Mouse (Mus musculus): Measurements from ENCODE around the gene Zfp654.

Zfp654 gene

GRCm38 (mm10) chr16:64766696-64767300 lies 84.7 kb downstream of the Zfp654 start:
- DNase-seq (ENCODE audit: low read depth), result peak; percentile 38

- no peak for DNase-seq (ENCODE audit: low read depth)
Measured at GRCm38 (mm10) chr16:64759245-64759626, 92.2 kb downstream of the Zfp654 start.

- peak; percentile 83 for DNase-seq (ENCODE audit: low read depth)
Measured at GRCm38 (mm10) chr16:64758561-64759244, 92.7 kb downstream of the Zfp654 start.

GRCm38 (mm10) chr16:64757666-64758400 lies 93.6 kb downstream of the Zfp654 start:
- DNase-seq (ENCODE audit: low read depth), result peak; percentile 65

- DNase-seq (ENCODE audit: low read depth), result no peak
Measured at GRCm38 (mm10) chr16:64756321-64756720, 95.1 kb downstream of the Zfp654 start.

GRCm38 (mm10) chr16:64754743-64755139 lies 96.7 kb downstream of the Zfp654 start:
- DNase-seq (ENCODE audit: low read depth), result peak; percentile 44

GRCm38 (mm10) chr16:64753990-64754742 lies 97.3 kb downstream of the Zfp654 start:
- no peak for DNase-seq (ENCODE audit: low read depth)

GRCm38 (mm10) chr16:64748237-64748636 lies 103.2 kb downstream of the Zfp654 start:
- peak; percentile 84 for DNase-seq (ENCODE audit: low read depth)

- no peak for DNase-seq (ENCODE audit: low read depth)
Measured at GRCm38 (mm10) chr16:64745089-64745488, 106.4 kb downstream of the Zfp654 start.

- DNase-seq (ENCODE audit: low read depth), result no peak
Measured at GRCm38 (mm10) chr16:64737289-64737688, 114.2 kb downstream of the Zfp654 start.
